8 mouse cellular contexts compared by ENCODE assay signal in genomic region chr4:117887920-117888319, GRCm38 (mm10). TPM values are rescaled to one million over a fixed set of nuclear protein-coding genes. Genes with fewer than 3 reads are reported as not detected.
DNase-seq lines count a peak whose midpoint lies in the region; ATAC-seq and TF ChIP-seq lines count a peak whose summit lies in the region.

No protein-coding gene starts in this region.

- H3K9ac ChIP-seq in heart, adult 2 months (ENCODE audit: low read depth, low read length), result no peak overlapping the region
- H3K9ac ChIP-seq in stomach, embryonic 14.5 days (replicated peaks; ENCODE audit: low read depth, low read length), result no peak overlapping the region
- H3K9ac ChIP-seq in stomach, postnatal 0 days (ENCODE audit: low read length), result no peak overlapping the region; the same call in 1 of the 2 replicates
- H3K9ac ChIP-seq in liver, embryonic 15.5 days, result no peak overlapping the region

- no peaks in the 10 kb centered on the region for H3K27me3 ChIP-seq in heart, adult 2 months (ENCODE audit: control insufficient read depth, insufficient read depth, low read length)
- H3K27me3 ChIP-seq in stomach, embryonic 14.5 days (ENCODE audit: control insufficient read depth, insufficient read depth, low read length), result no peaks in the 10 kb centered on the region
- no peaks in the 10 kb centered on the region for H3K27me3 ChIP-seq in stomach, postnatal 0 days (ENCODE audit: control insufficient read depth, insufficient read depth, low read length)
- peaks cover 19% of the 10 kb centered on the region for H3K27me3 ChIP-seq in liver, embryonic 15.5 days

- no peaks in the 10 kb centered on the region for H3K9me3 ChIP-seq in stomach, embryonic 14.5 days (ENCODE audit: control insufficient read depth, low read depth, low read length)
- no peaks in the 10 kb centered on the region for H3K9me3 ChIP-seq in stomach, postnatal 0 days (ENCODE audit: control insufficient read depth, low read length)
- no peaks in the 10 kb centered on the region for H3K9me3 ChIP-seq in liver, embryonic 15.5 days (replicated peaks)

- no peak for TF ChIP-seq POLR2A in heart, adult 2 months (IDR thresholded peaks at IDR 0.05; ENCODE audit: insufficient read depth, low read depth, low read length)

- H3K27ac ChIP-seq in heart, adult 2 months, result no peak overlapping the region
- H3K27ac ChIP-seq in stomach, embryonic 14.5 days (ENCODE audit: low read length), result no peak overlapping the region
- no peak overlapping the region for H3K27ac ChIP-seq in stomach, postnatal 0 days (replicated peaks)
- no peak overlapping the region for H3K27ac ChIP-seq in liver, embryonic 15.5 days (replicated peaks)

- TF ChIP-seq EP300 in heart, adult 2 months (IDR thresholded peaks at IDR 0.05; ENCODE audit: insufficient read depth, low read depth, low read length), result no peak
- TF ChIP-seq EP300 in stomach, postnatal 0 days (optimal IDR thresholded peaks at IDR 0.05), result no peak

- TF ChIP-seq CTCF in heart, adult 2 months (IDR thresholded peaks at IDR 0.05), result no peak
- no peak for TF ChIP-seq CTCF in stomach, postnatal 0 days (IDR thresholded peaks at IDR 0.05; ENCODE audit: low read depth)

- no peak for DNase-seq in heart, adult 2 months
- DNase-seq in heart, adult 11 months, result no peak
- DNase-seq in stomach, postnatal 0 days (ENCODE audit: low spot score), result no peak
- DNase-seq in ovary, adult 18-20 months (ENCODE audit: low spot score), result no peak
- DNase-seq in spleen, postnatal 4 days (ENCODE audit: low spot score in 2 of 2), result no peak
- no peak for DNase-seq in B cell, adult 2 months

- H3K36me3 ChIP-seq in heart, adult 2 months (ENCODE audit: control insufficient read depth, insufficient read depth, low read length), result no peaks in the 10 kb centered on the region
- H3K36me3 ChIP-seq in stomach, embryonic 14.5 days (ENCODE audit: control insufficient read depth, insufficient read depth, low read length), result peaks cover 13% of the 10 kb centered on the region; the same call in 1 of the 2 replicates
- H3K36me3 ChIP-seq in stomach, postnatal 0 days (ENCODE audit: control insufficient read depth, insufficient read depth, low read length), result 0 out of 2 replicates have a peak, but pooled peaks cover 6% of the 10 kb centered on the region
- H3K36me3 ChIP-seq in liver, embryonic 15.5 days (replicated peaks), result peaks cover 36% of the 10 kb centered on the region

- no peak for ATAC-seq in stomach, embryonic 14.5 days (ENCODE audit: insufficient number of reproducible peaks, insufficient read depth, low FRiP score, low read depth)
- ATAC-seq in stomach, postnatal 0 days (ENCODE audit: low FRiP score, low TSS enrichment), result no peak
- ATAC-seq in liver, embryonic 15.5 days (ENCODE audit: insufficient read depth), result no peak

- intact Hi-C loops in heart, adult 2 months (cut with DNase I), result no loop called here

- peak overlapping the region; percentile 89; the same call in 1 of the 2 replicates for H3K4me3 ChIP-seq in heart, adult 2 months
- H3K4me3 ChIP-seq in stomach, embryonic 14.5 days (ENCODE audit: low read depth, low read length), result no peak overlapping the region; the same call in 1 of the 2 replicates
- H3K4me3 ChIP-seq in stomach, postnatal 0 days (ENCODE audit: low read depth, low read length), result no peak overlapping the region
- H3K4me3 ChIP-seq in liver, embryonic 15.5 days (replicated peaks), result peak overlapping the region; percentile 86

- peak overlapping the region; percentile 67 for H3K4me2 ChIP-seq in stomach, embryonic 14.5 days (replicated peaks; ENCODE audit: low read depth, low read length)
- no peak overlapping the region for H3K4me2 ChIP-seq in stomach, postnatal 0 days (replicated peaks; ENCODE audit: low read depth)
- H3K4me2 ChIP-seq in liver, embryonic 15.5 days, result peak overlapping the region; percentile 91

- peaks cover 8% of the 10 kb centered on the region for H3K4me1 ChIP-seq in heart, adult 2 months (ENCODE audit: control insufficient read depth, insufficient read depth, low read length)
- peaks cover 17% of the 10 kb centered on the region for H3K4me1 ChIP-seq in stomach, embryonic 14.5 days (ENCODE audit: control insufficient read depth, insufficient read depth, low read length)
- H3K4me1 ChIP-seq in stomach, postnatal 0 days (replicated peaks; ENCODE audit: control insufficient read depth, insufficient read depth), result peaks cover 11% of the 10 kb centered on the region; the same call in 1 of the 2 replicates
- H3K4me1 ChIP-seq in liver, embryonic 15.5 days (replicated peaks), result peaks cover 67% of the 10 kb centered on the region

- WGBS in heart, adult 2 months, result 66% methylated on average over 2 of the region's 2 CpGs
- 69% methylated on average over 2 of the region's 2 CpGs for WGBS in stomach, embryonic 14.5 days
- WGBS in stomach, postnatal 0 days, result 68% methylated on average over 2 of the region's 2 CpGs
- 67% methylated on average over 2 of the region's 2 CpGs for WGBS in liver, embryonic 15.5 days (ENCODE audit: insufficient replicate concordance)

- H3K79me2 ChIP-seq in heart, adult 2 months (replicated peaks; ENCODE audit: control insufficient read depth, insufficient read depth, low read length), result no peaks in the 10 kb centered on the region

RNA-seq across cellular contexts. Expression of gene Atp6v0b, which starts 0.8 kb away (rescaled TPM):
- total RNA-seq in heart, adult 2 months (2021), result 100 to 1,000 TPM; 109 to 124 TPM
- 279 and 324 TPM in 2 replicates for polyA plus RNA-seq in heart, adult 2 months (2012; rRNA removed)
- 186 and 200 TPM in 2 replicates for polyA plus RNA-seq in stomach, embryonic 14.5 days (2014; fragmentation: Nextera tagmentation; extraction: Ambion mirVana)
- polyA plus RNA-seq in stomach, postnatal 0 days (2015; fragmentation: Nextera tagmentation; extraction: Ambion mirVana), result 242 and 249 TPM in 2 replicates
- 168 and 195 TPM in 2 replicates for polyA plus RNA-seq in liver, embryonic 15.5 days (2015; fragmentation: Nextera tagmentation; extraction: Ambion mirVana)

RNA-seq across cellular contexts. Expression of gene Dph2, which starts 3.9 kb away (rescaled TPM):
- 1 to 10 TPM; 3.0 to 3.9 TPM for total RNA-seq in heart, adult 2 months (2021)
- 7.3 and 8.4 TPM in 2 replicates for polyA plus RNA-seq in heart, adult 2 months (2012; rRNA removed)
- 19.2 and 19.9 TPM in 2 replicates for polyA plus RNA-seq in stomach, embryonic 14.5 days (2014; fragmentation: Nextera tagmentation; extraction: Ambion mirVana)
- 8.1 and 8.6 TPM in 2 replicates for polyA plus RNA-seq in stomach, postnatal 0 days (2015; fragmentation: Nextera tagmentation; extraction: Ambion mirVana)
- polyA plus RNA-seq in liver, embryonic 15.5 days (2015; fragmentation: Nextera tagmentation; extraction: Ambion mirVana), result 5.9 and 6.9 TPM in 2 replicates

RNA-seq across cellular contexts. Expression of gene B4galt2, which starts 4.6 kb away (rescaled TPM):
- total RNA-seq in heart, adult 2 months (2021), result 1 to 10 TPM; 4.0 to 4.3 TPM
- polyA plus RNA-seq in heart, adult 2 months (2012; rRNA removed), result 8.6 and 9.3 TPM in 2 replicates
- 30.3 and 32.1 TPM in 2 replicates for polyA plus RNA-seq in stomach, embryonic 14.5 days (2014; fragmentation: Nextera tagmentation; extraction: Ambion mirVana)
- 11.9 and 12.1 TPM in 2 replicates for polyA plus RNA-seq in stomach, postnatal 0 days (2015; fragmentation: Nextera tagmentation; extraction: Ambion mirVana)
- 1.0 and 1.4 TPM in 2 replicates for polyA plus RNA-seq in liver, embryonic 15.5 days (2015; fragmentation: Nextera tagmentation; extraction: Ambion mirVana)

RNA-seq across cellular contexts. Expression of gene Ccdc24, which starts 15.6 kb away (rescaled TPM):
- under 1 TPM; 0.09 to 0.18 TPM for total RNA-seq in heart, adult 2 months (2021)
- 1.1 and 2.0 TPM in 2 replicates for polyA plus RNA-seq in heart, adult 2 months (2012; rRNA removed)
- 2.0 and 2.4 TPM in 2 replicates for polyA plus RNA-seq in stomach, embryonic 14.5 days (2014; fragmentation: Nextera tagmentation; extraction: Ambion mirVana)
- 0.33 and 0.41 TPM in 2 replicates for polyA plus RNA-seq in stomach, postnatal 0 days (2015; fragmentation: Nextera tagmentation; extraction: Ambion mirVana)
- 1.2 TPM in 2 replicates for polyA plus RNA-seq in liver, embryonic 15.5 days (2015; fragmentation: Nextera tagmentation; extraction: Ambion mirVana)

RNA-seq across cellular contexts. Expression of gene Ipo13, which starts 26.9 kb away (rescaled TPM):
- 10 to 100 TPM; 60.8 to 68.4 TPM for total RNA-seq in heart, adult 2 months (2021)
- polyA plus RNA-seq in heart, adult 2 months (2012; rRNA removed), result 104 and 108 TPM in 2 replicates
- 37.3 and 39.8 TPM in 2 replicates for polyA plus RNA-seq in stomach, embryonic 14.5 days (2014; fragmentation: Nextera tagmentation; extraction: Ambion mirVana)
- 21.5 and 24.6 TPM in 2 replicates for polyA plus RNA-seq in stomach, postnatal 0 days (2015; fragmentation: Nextera tagmentation; extraction: Ambion mirVana)
- 19.4 and 21.4 TPM in 2 replicates for polyA plus RNA-seq in liver, embryonic 15.5 days (2015; fragmentation: Nextera tagmentation; extraction: Ambion mirVana)

Comparison
In these comparisons a context has a peak if more than half of its experiments do, and no peak if none do; other contexts are left out.
1. H3K4me3 ChIP-seq: peak in heart, adult 2 months (single experiment) and liver, embryonic 15.5 days (single experiment); none in stomach, embryonic 14.5 days (single experiment) and stomach, postnatal 0 days (single experiment).